ENCODE assay signal across 11 mouse cellular contexts in genomic region chr10:39405982-39406797, GRCm38 (mm10). TPM values are rescaled to one million over a fixed set of nuclear protein-coding genes. Genes with fewer than 3 reads are reported as not detected.
DNase-seq lines count a peak whose midpoint lies in the region; ATAC-seq and TF ChIP-seq lines count a peak whose summit lies in the region.
"Had no signal": no experiment of that assay in that cellular context is flagged by ENCODE, and none has a peak within 500 bp of the region (broad histone marks: within the 10 kb centered on the region; RNA-seq: fewer than 3 reads in every experiment).

No protein-coding gene starts in this region.

- peak overlapping the region; percentile 44 for H3K4me2 ChIP-seq in heart, embryonic 16.5 days (ENCODE audit: low read depth, low read length)
- H3K4me2 ChIP-seq in lung, embryonic 16.5 days (ENCODE audit: low read depth, low read length), result no peak overlapping the region
- no peak overlapping the region for H3K4me2 ChIP-seq in intestine, postnatal 0 days (replicated peaks; ENCODE audit: low read depth)
- H3K4me2 ChIP-seq in stomach, embryonic 15.5 days, result no peak overlapping the region
- H3K4me2 ChIP-seq: neural tube, embryonic 12.5 days had no signal

- intact Hi-C loops in heart, postnatal 25 days (cut with DNase I), result no loop called here

- H3K9ac ChIP-seq in heart, embryonic 16.5 days (ENCODE audit: low read length), result no peak overlapping the region; the same call in 1 of the 2 replicates
- H3K9ac ChIP-seq in lung, embryonic 16.5 days (ENCODE audit: low read length), result no peak overlapping the region
- H3K9ac ChIP-seq in intestine, postnatal 0 days (ENCODE audit: low read depth, low read length), result no peak overlapping the region
- no peak overlapping the region for H3K9ac ChIP-seq in stomach, embryonic 15.5 days
- H3K9ac ChIP-seq: neural tube, embryonic 12.5 days had no signal

- no peak for TF ChIP-seq CTCF in lung, adult 2 months (IDR thresholded peaks at IDR 0.05; ENCODE audit: insufficient read depth, low read length)
- TF ChIP-seq CTCF in intestine, postnatal 0 days (IDR thresholded peaks at IDR 0.05; ENCODE audit: low read depth), result no peak

- ATAC-seq in heart, embryonic 16.5 days (replicated peaks; ENCODE audit: extremely low read depth, insufficient read depth, low FRiP score), result peak; percentile 26
- peak; percentile 70 for ATAC-seq in lung, embryonic 16.5 days (ENCODE audit: low read depth)
- peak; percentile 49; the same call in 1 of the 2 replicates for ATAC-seq in intestine, postnatal 0 days
- ATAC-seq in stomach, embryonic 15.5 days (ENCODE audit: insufficient read depth, low FRiP score, low read depth), result peak; percentile 65

- no peak for TF ChIP-seq POLR2A in lung, adult 2 months (IDR thresholded peaks at IDR 0.05; ENCODE audit: borderline replicate concordance, extremely low read depth, low read depth, low read length)

- H3K27ac ChIP-seq in heart, embryonic 16.5 days (ENCODE audit: low read length), result peak overlapping the region; percentile 28
- no peak overlapping the region for H3K27ac ChIP-seq in lung, embryonic 16.5 days (ENCODE audit: low read length)
- H3K27ac ChIP-seq in intestine, postnatal 0 days (ENCODE audit: low read depth, low read length), result no peak overlapping the region
- H3K27ac ChIP-seq in stomach, embryonic 15.5 days, result no peak overlapping the region; the same call in 1 of the 2 replicates
- H3K27ac ChIP-seq: macrophage; neural tube, embryonic 12.5 days had no signal

- peaks cover 5% of the 10 kb centered on the region; the same call in 1 of the 2 replicates for H3K36me3 ChIP-seq in heart, embryonic 16.5 days (ENCODE audit: control insufficient read depth, insufficient read depth)
- no peaks in the 10 kb centered on the region for H3K36me3 ChIP-seq in lung, embryonic 16.5 days (ENCODE audit: control insufficient read depth, insufficient read depth, low read length)
- 0 out of 2 replicates have a peak, but pooled peaks cover 6% of the 10 kb centered on the region for H3K36me3 ChIP-seq in intestine, postnatal 0 days (ENCODE audit: control insufficient read depth, insufficient read depth)
- no peaks in the 10 kb centered on the region for H3K36me3 ChIP-seq in stomach, embryonic 15.5 days

- H3K4me1 ChIP-seq in heart, embryonic 16.5 days (ENCODE audit: control insufficient read depth, insufficient read depth, low read length), result peaks cover 37% of the 10 kb centered on the region
- H3K4me1 ChIP-seq in lung, embryonic 16.5 days (replicated peaks; ENCODE audit: control insufficient read depth, insufficient read depth, low read length), result peaks cover 13% of the 10 kb centered on the region
- H3K4me1 ChIP-seq in lung, adult 2 months (ENCODE audit: control insufficient read depth, insufficient read depth, low read length), result peaks cover 10% of the 10 kb centered on the region
- no peaks in the 10 kb centered on the region; the same call in 1 of the 2 replicates for H3K4me1 ChIP-seq in intestine, postnatal 0 days (replicated peaks; ENCODE audit: control insufficient read depth, insufficient read depth, low read length)
- 0 out of 2 replicates have a peak, but pooled peaks cover 9% of the 10 kb centered on the region for H3K4me1 ChIP-seq in stomach, embryonic 15.5 days

- no peaks in the 10 kb centered on the region for H3K9me3 ChIP-seq in heart, embryonic 16.5 days (replicated peaks; ENCODE audit: control insufficient read depth, low read length)
- peaks cover 2% of the 10 kb centered on the region; the same call in 1 of the 2 replicates for H3K9me3 ChIP-seq in lung, embryonic 16.5 days (ENCODE audit: control insufficient read depth, low read length)
- no peaks in the 10 kb centered on the region for H3K9me3 ChIP-seq in intestine, postnatal 0 days (ENCODE audit: control insufficient read depth)
- no peaks in the 10 kb centered on the region for H3K9me3 ChIP-seq in stomach, embryonic 15.5 days
- H3K9me3 ChIP-seq: neural tube, embryonic 12.5 days had no signal

- no peak overlapping the region for H3K4me3 ChIP-seq in heart, embryonic 16.5 days (ENCODE audit: low read length)
- no peak overlapping the region for H3K4me3 ChIP-seq in lung, embryonic 16.5 days (ENCODE audit: low read length)
- H3K4me3 ChIP-seq in lung, adult 2 months (replicated peaks; ENCODE audit: extremely low read depth, low read depth, low read length), result no peak overlapping the region
- no peak overlapping the region for H3K4me3 ChIP-seq in intestine, postnatal 0 days (ENCODE audit: low read depth, low read length)
- no peak overlapping the region for H3K4me3 ChIP-seq in stomach, embryonic 15.5 days (replicated peaks)
- H3K4me3 ChIP-seq: neural tube, embryonic 12.5 days had no signal

- no peaks in the 10 kb centered on the region for H3K27me3 ChIP-seq in heart, embryonic 16.5 days (ENCODE audit: control insufficient read depth, insufficient read depth, low read length)
- no peaks in the 10 kb centered on the region for H3K27me3 ChIP-seq in lung, embryonic 16.5 days (ENCODE audit: control insufficient read depth, insufficient read depth, low read depth, low read length)
- no peaks in the 10 kb centered on the region for H3K27me3 ChIP-seq in intestine, postnatal 0 days (replicated peaks; ENCODE audit: control insufficient read depth, insufficient read depth, low read length)
- no peaks in the 10 kb centered on the region for H3K27me3 ChIP-seq in stomach, embryonic 15.5 days (replicated peaks)
- H3K27me3 ChIP-seq: neural tube, embryonic 12.5 days had no signal

- 43% methylated on average over 10 of the region's 10 CpGs for WGBS in heart, embryonic 16.5 days
- WGBS in lung, embryonic 16.5 days, result 43% methylated on average over 10 of the region's 10 CpGs
- 46% methylated on average over 10 of the region's 10 CpGs for WGBS in lung, adult 2 months
- 56% methylated on average over 10 of the region's 10 CpGs for WGBS in intestine, postnatal 0 days
- WGBS in stomach, embryonic 15.5 days, result 62% methylated on average over 10 of the region's 10 CpGs

- DNase-seq in heart, postnatal 25 days (ENCODE audit: low spot score), result no peak
- no peak for DNase-seq in lung, adult 2 months
- DNase-seq in Muller cell, postnatal 12 days (ENCODE audit: inconsistent ontology term), result no peak
- DNase-seq: cerebellum, postnatal 10 days; right cerebral cortex, postnatal 25 days had no signal

RNA-seq across cellular contexts. Expression of gene Fyn, which starts 37.5 kb away (rescaled TPM):
- polyA plus RNA-seq in heart, embryonic 16.5 days (2015; fragmentation: Nextera tagmentation; extraction: Ambion mirVana), result 14.6 and 15.0 TPM in 2 replicates
- total RNA-seq in heart, postnatal 25 days (2021), result 10 to 100 TPM; 29.1 to 42.5 TPM
- polyA plus RNA-seq in lung, embryonic 16.5 days (2015; fragmentation: Nextera tagmentation; extraction: Ambion mirVana), result 13.4 and 16.8 TPM in 2 replicates
- 26.0 and 29.2 TPM in 2 replicates for polyA plus RNA-seq in lung, adult 2 months (2012; rRNA removed)
- polyA plus RNA-seq in intestine, postnatal 0 days (2015; fragmentation: Nextera tagmentation; extraction: Ambion mirVana), result 13.3 and 13.5 TPM in 2 replicates
- 22.1 and 27.7 TPM in 2 replicates for polyA plus RNA-seq in stomach, embryonic 15.5 days (2015; fragmentation: Nextera tagmentation; extraction: Ambion mirVana)
